Mouse (Mus musculus) heart, embryonic 10.5 days (tissue): ENCODE measurements around the gene Ccl9. TPM values are rescaled to one million over a fixed set of nuclear protein-coding genes. Genes with fewer than 3 reads are reported as not detected.

Source experiments
- DNase-seq: peaks from one replicate; pipeline ENCODE4 v3.0.0-alpha.2; 2017; ENCODE audit warnings: low spot score
- H3K27ac ChIP-seq: fragments of 300-500 bp; sonication (generic); 2 replicates; pipeline ENCODE4 v1.5.1; 2016; ENCODE audit warnings: mild to moderate bottlenecking
- H3K27me3 ChIP-seq: fragments of 300-500 bp; sonication (generic); 2 replicates; pipeline ENCODE4 v1.6.1; 2016; ENCODE audit warnings: mild to moderate bottlenecking; ENCODE audit not compliant: poor library complexity, insufficient read depth, severe bottlenecking
- H3K36me3 ChIP-seq: fragments of 300-500 bp; sonication (generic); 2 replicates; pipeline ENCODE4 v1.6.1; 2016; ENCODE audit warnings: mild to moderate bottlenecking, moderate library complexity
- H3K4me1 ChIP-seq: fragments of 300-500 bp; sonication (generic); 2 replicates; pipeline ENCODE4 v1.6.1; 2016; ENCODE audit warnings: mild to moderate bottlenecking
- H3K4me3 ChIP-seq: fragments of 300-500 bp; sonication (generic); 2 replicates; pipeline ENCODE4 v1.5.1; 2016; ENCODE audit warnings: mild to moderate bottlenecking, moderate library complexity
- H3K9me3 ChIP-seq: fragments of 300-500 bp; sonication (generic); 2 replicates; pipeline ENCODE4 v1.6.1; 2016; ENCODE audit warnings: mild to moderate bottlenecking, moderate library complexity
- WGBS: fragments of 180-500 bp; shearing (Covaris S2); methylation state at CpG from one replicate; pipeline ENCODE4 v1.1.7; 2016; 5-methylcytosine and 5-hydroxymethylcytosine counted together
- polyA plus RNA-seq: library from polyadenylated mRNA; unstranded; fragments of >200 nt; fragmentation: Nextera tagmentation; extraction: Ambion mirVana; gene quantifications from 2 replicates; pipeline ENCODE4 v1.2.1, GENCODE M21; 2016

The Ccl9 gene
- 0.41 and 0.97 TPM in 2 replicates for polyA plus RNA-seq

DNA sequence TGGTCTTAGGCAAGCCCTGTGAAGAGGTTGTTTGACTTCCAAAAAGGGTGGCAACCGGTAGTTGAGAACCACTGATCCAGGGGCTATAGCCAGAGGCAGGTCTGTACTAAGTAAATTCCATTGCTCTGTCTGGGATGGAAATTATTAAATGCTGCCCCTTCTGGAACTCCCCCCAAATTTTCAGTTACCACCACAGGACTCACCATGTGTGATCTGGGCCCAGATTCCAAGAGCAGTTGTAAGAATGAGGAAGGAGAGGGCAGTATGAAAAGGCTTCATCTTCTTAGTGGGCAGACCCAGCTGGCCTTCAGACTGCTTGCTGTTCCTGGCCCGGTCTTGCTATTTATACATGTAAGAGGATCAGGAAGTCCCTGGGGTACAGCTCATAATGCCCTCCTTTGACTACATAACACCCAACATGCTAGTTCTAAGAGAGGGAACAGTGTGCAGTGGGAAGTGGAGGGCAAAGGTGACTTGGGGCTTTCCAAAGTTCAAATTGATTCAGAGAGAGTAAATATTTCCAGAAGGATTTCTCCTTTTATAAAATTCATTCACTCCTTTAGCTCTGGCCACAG lies at the start of gene Ccl9:
Gene Ccl9, minus strand, starts transcription at position 451 of the 575 bp plus-strand sequence.
- no peaks in the 10 kb centered on the region for H3K36me3 ChIP-seq
- WGBS: 76% methylated on average over 2 of the region's 2 CpGs
- DNase-seq: peak; percentile 20
- no peak within 1 kb of the TSS for H3K27ac ChIP-seq
- H3K4me1 ChIP-seq: peaks cover 13% of the 10 kb centered on the region; the same call in 1 of the 2 replicates
- H3K9me3 ChIP-seq: no peaks in the 10 kb centered on the region
- H3K27me3 ChIP-seq: no peaks in the 10 kb centered on the region
- no peak within 1 kb of the TSS for H3K4me3 ChIP-seq

DNA sequence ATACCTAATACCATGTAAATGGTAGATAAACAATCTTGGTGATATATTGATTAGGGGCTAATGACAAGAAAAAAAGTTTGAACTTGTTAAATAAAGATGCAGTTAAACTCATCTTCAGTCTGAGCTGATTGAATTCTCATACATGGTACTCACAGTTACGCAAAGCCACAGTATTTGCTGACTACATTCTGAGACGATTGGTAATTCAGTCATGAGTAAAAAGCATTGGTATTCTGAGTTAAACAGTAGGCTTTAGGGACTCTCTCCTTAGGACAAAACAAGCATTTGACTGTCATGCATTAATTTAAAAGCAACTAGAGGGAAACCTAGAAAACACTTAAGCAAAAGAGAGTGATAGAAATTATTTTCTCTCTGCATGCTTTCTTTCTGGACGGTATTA lies 45.1 kb upstream of the Ccl9 start:
- no peaks in the 10 kb centered on the region for H3K9me3 ChIP-seq
- H3K36me3 ChIP-seq: no peaks in the 10 kb centered on the region
- WGBS: 84% methylated on average over 3 of the region's 3 CpGs
- H3K27ac ChIP-seq: no peak overlapping the region
- DNase-seq: no peak
- H3K4me1 ChIP-seq: no peaks in the 10 kb centered on the region
- no peaks in the 10 kb centered on the region for H3K27me3 ChIP-seq
- no peak overlapping the region for H3K4me3 ChIP-seq

DNA sequence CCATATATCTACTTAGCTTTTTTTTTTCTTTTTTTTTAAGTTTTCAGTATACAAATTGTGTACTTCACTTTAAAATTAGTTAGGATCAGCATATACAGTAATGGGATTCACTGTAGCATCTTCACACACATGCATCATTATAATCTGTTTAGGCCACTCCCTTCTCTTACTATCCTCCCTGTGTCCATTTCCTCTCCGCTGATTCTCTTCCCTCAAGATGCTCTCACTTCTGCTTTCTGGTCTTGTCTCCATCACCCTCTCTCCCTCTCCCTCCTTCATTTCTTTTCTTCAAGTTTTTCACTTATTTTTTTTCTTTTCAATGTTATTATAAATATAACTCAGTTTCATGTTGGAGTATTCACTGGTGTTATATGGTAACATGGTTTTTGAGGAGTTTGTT lies 40.6 kb upstream of the Ccl9 start:
- no peaks in the 10 kb centered on the region for H3K36me3 ChIP-seq
- H3K27me3 ChIP-seq: no peaks in the 10 kb centered on the region
- no peaks in the 10 kb centered on the region for H3K9me3 ChIP-seq
- no peak for DNase-seq
- H3K27ac ChIP-seq: no peak overlapping the region
- H3K4me3 ChIP-seq: no peak overlapping the region
- 95% methylated on average over 1 of the region's 1 CpGs for WGBS
- H3K4me1 ChIP-seq: no peaks in the 10 kb centered on the region

DNA sequence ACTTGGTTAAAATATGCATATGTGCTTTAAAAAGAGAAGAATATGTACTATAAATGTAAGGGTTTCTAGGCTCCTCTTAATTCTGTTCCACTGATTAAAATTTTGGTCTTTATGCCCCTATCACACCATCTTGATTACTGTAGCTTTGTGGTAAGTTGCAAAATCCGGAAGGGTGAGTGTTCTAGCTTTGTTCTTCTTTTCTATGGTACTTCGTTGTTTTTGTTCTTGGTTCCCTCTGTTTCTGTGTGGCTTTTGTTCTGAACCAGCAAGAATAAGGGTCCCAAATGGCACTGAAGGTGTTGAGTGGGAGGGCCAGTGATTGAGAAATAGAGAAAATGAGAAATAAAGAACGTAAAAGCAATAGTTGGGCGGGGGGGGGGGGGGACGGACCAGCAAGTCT lies 39.8 kb upstream of the Ccl9 start:
- H3K4me1 ChIP-seq: no peaks in the 10 kb centered on the region
- no peak overlapping the region for H3K27ac ChIP-seq
- 81% methylated on average over 5 of the region's 5 CpGs for WGBS

DNA sequence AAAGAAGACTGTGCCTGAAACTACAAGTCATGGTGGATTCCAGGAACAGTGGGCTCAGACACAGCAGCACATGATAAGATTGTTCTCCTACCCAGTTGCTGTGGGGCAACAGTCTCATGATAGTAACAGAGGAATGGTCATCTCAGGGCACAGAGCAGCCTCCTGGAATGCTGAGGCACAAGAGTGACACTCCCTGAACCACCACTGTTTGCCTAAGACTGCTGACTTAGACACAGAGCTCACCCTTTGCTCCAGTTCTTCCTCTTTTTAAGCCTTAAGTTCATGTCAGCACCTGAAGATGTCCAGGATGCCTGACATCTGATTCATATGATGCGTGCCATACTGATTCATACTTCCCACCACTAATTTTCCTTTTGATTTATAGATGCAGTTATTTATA lies 38.1 kb upstream of the Ccl9 start:
- 88% methylated on average over 1 of the region's 1 CpGs for WGBS
- no peaks in the 10 kb centered on the region for H3K36me3 ChIP-seq
- DNase-seq: no peak
- no peak overlapping the region for H3K4me3 ChIP-seq
- H3K27me3 ChIP-seq: no peaks in the 10 kb centered on the region
- no peaks in the 10 kb centered on the region for H3K9me3 ChIP-seq
- no peak overlapping the region for H3K27ac ChIP-seq
- no peaks in the 10 kb centered on the region for H3K4me1 ChIP-seq

More for the DNA sequence above, 39.8 kb upstream of the Ccl9 start:
- H3K27me3 ChIP-seq: no peaks in the 10 kb centered on the region
- no peak overlapping the region for H3K4me3 ChIP-seq
- no peaks in the 10 kb centered on the region for H3K9me3 ChIP-seq
- no peak for DNase-seq
- H3K36me3 ChIP-seq: no peaks in the 10 kb centered on the region

DNA sequence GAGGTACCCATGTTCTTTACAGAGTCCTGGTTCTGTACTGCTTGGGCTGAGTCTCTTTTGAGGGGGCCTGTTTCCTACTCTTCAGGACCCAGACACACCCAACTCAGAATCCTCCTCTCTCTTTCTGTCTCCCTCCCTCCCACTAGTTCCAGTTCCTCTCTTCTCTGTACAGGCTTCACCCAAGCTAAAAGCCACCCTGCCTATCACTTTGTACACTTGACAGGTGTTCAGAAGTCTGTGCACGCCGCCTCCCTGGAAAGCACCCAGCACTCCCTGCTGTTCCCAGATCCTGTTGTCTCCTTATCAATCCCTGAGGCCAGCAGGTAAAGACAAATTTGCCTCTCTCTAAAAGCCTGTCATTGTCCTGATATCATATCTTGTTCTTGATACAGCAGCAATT lies 32.5 kb upstream of the Ccl9 start:
- no peak overlapping the region for H3K27ac ChIP-seq
- H3K36me3 ChIP-seq: no peaks in the 10 kb centered on the region
- H3K4me1 ChIP-seq: no peaks in the 10 kb centered on the region
- no peaks in the 10 kb centered on the region for H3K27me3 ChIP-seq
- no peaks in the 10 kb centered on the region for H3K9me3 ChIP-seq
- H3K4me3 ChIP-seq: no peak overlapping the region
- DNase-seq: no peak
- WGBS: 62% methylated on average over 2 of the region's 2 CpGs

DNA sequence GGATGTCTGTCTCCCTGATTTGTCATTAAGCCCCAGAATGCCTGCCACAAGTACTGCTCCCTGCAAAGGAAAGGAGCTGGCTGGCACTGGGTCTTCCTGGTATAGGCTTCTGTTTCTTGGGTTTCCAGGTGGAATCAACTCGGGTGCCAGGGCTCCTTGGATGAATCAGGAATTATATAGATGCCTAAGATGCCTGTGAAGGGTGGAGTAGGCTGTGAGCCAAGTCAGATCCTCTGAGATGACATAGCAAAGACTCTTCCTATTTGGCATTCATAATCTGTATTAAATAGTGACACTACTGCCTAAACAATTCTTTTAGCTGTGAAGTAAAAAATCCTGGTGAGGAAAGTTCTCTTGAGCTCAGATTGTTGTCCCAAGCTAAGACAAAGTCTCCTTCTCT lies 28.0 kb upstream of the Ccl9 start:
- DNase-seq: no peak
- 48% methylated on average over 1 of the region's 1 CpGs for WGBS
- Histone ChIP-seq H3K27me3 (no peaks in the 10 kb centered on the region), H3K9me3 (no peaks in the 10 kb centered on the region), H3K36me3 (no peaks in the 10 kb centered on the region), H3K27ac (no peak overlapping the region), H3K4me1 (no peaks in the 10 kb centered on the region), H3K4me3 (no peak overlapping the region)

DNA sequence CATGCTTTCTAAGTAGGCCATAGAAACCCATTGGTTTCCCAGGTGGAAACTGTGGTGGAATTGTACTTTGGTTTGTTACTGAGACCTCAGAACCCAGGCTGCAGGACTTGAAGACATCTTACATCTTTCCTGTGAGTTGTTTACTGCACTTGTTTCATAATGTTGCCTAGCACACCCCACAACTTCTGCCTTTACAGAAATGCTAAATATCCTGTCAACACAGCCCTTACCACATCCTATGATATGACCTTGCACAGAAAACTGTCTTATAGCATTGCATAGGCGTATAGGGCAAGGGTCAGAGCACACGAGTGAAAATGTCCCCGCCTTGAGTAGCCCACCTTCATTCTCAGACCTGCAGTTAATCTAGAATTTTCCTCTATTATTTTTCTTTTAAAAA lies 27.1 kb upstream of the Ccl9 start:
- Histone ChIP-seq H3K27me3 (no peaks in the 10 kb centered on the region), H3K4me1 (no peaks in the 10 kb centered on the region), H3K36me3 (no peaks in the 10 kb centered on the region), H3K4me3 (no peak overlapping the region), H3K9me3 (no peaks in the 10 kb centered on the region), H3K27ac (no peak overlapping the region)
- 83% methylated on average over 3 of the region's 3 CpGs for WGBS
- peak; percentile 10 for DNase-seq

DNA sequence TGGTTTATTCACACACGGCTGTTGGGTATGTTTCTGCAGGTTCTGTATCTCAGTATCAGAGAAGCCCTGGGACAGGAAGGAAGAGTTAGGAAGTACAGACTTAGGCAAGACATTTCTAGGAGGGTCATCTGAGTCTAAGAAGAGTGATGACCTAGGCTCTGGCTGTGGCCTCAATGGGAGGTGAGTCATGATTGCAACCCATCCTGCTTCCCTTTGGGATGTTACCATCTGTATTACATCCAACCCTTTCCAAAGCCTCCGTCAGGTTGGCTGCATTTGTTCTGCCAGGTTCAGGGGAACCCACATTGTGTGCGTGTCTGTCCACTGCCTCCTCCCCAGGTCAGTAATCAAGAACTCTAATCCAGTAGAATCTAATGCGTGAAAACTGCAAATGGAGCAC lies 26.3 kb upstream of the Ccl9 start:
- DNase-seq: peak; percentile 66
- no peaks in the 10 kb centered on the region for H3K27me3 ChIP-seq
- no peaks in the 10 kb centered on the region for H3K4me1 ChIP-seq
- H3K27ac ChIP-seq: no peak overlapping the region
- H3K4me3 ChIP-seq: no peak overlapping the region
- no peaks in the 10 kb centered on the region for H3K9me3 ChIP-seq
- H3K36me3 ChIP-seq: no peaks in the 10 kb centered on the region
- WGBS: 78% methylated on average over 4 of the region's 4 CpGs

DNA sequence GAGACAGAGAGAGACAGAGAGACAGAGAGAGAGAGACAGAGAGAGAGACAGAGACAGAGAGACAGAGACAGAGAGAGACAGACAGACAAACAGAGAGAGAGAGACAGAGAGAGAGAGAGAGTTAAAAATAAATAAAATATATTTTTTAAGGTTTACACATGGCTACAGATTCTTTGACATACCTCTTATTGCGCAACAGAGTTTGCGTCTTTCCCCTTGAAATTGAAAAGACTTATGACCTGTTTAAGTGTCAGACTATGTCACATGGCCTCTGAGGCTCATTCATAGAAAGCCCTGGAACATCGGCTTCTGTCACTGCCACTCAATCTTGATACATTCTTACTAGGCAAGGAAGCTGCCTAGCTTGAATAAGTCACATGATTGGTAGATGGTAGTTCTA lies 25.0 kb upstream of the Ccl9 start:
- Histone ChIP-seq H3K27ac (no peak overlapping the region), H3K9me3 (no peaks in the 10 kb centered on the region), H3K4me3 (no peak overlapping the region), H3K36me3 (no peaks in the 10 kb centered on the region), H3K27me3 (no peaks in the 10 kb centered on the region), H3K4me1 (no peaks in the 10 kb centered on the region)
- WGBS: 85% methylated on average over 3 of the region's 3 CpGs
- DNase-seq: peak; percentile 7

DNA sequence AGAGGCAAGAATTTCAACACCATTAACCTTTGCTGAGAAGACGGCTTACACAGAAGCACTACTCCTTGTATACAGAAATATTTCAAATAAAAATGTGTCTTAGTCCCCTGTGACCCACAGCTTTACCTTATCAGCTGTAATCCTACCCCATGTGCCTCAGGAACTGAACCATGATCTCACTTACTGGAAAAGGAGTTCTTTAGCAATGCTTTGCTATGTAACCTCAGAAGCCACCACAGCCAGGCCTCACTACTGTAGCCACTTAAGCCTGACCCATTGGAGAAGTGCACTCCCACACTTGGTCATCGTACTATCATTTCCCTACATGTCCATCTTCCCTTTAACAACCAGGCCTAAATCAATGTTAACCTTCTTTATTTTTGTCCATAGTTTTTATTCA lies 22.1 kb upstream of the Ccl9 start:
- DNase-seq: peak; percentile 24
- Histone ChIP-seq H3K9me3 (no peaks in the 10 kb centered on the region), H3K36me3 (no peaks in the 10 kb centered on the region), H3K4me3 (no peak overlapping the region), H3K27me3 (no peaks in the 10 kb centered on the region), H3K27ac (no peak overlapping the region), H3K4me1 (no peaks in the 10 kb centered on the region)
- 79% methylated on average over 2 of the region's 2 CpGs for WGBS

DNA sequence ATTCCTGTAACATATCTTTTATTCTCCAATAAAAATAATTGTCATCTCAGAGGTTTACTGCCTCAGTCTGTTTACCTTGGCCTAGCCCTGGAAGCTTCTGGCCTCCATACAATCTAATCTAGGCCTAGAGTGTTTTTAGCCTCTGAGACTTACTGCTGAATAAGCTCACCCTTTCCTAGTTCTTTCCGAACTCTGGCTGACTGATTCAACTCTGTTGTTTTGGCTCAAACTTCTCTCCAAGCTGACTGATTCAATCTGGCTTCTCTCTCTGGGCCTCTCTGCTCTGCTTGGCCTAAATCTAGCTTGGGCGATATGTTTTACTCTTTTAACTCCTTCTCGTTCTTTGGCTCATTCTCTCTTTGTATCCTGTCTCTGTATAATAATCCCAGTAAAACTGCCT lies 20.6 kb upstream of the Ccl9 start:
- 84% methylated on average over 3 of the region's 3 CpGs for WGBS
- H3K27me3 ChIP-seq: no peaks in the 10 kb centered on the region
- no peak overlapping the region for H3K27ac ChIP-seq
- H3K36me3 ChIP-seq: no peaks in the 10 kb centered on the region
- H3K9me3 ChIP-seq: no peaks in the 10 kb centered on the region
- no peak for DNase-seq
- H3K4me3 ChIP-seq: no peak overlapping the region
- H3K4me1 ChIP-seq: no peaks in the 10 kb centered on the region

DNA sequence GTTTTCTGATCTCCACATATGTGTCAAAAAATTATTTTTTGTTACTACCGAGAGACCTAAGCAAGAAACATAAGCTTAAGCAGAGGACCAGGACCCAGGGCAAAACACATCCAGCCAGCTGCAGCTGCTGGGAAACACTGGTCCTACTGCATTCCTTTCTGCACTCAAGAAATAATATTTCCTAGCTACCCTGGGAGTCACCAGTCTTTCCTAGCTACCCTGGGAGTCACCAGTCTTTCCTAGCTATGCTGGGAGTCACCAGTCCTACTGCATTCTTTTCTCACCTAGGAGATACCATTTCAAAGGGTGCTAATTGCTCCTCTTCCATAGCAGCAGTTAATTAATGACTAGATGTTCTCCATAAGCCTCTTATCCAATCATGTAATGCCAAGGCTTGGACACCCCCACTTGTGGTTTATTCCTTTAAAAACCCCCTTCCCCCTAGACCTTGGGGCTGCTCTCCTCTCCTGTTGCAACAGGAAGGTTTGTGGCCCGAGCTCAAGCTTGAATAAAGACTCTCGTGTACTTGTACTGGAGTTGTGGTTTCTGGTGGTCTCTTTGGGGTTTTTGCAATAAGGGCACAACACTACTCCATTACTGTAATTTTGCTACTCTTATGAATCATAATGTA lies 19.9 kb upstream of the Ccl9 start:
- Histone ChIP-seq H3K4me3 (no peak overlapping the region), H3K27ac (no peak overlapping the region), H3K36me3 (no peaks in the 10 kb centered on the region), H3K4me1 (no peaks in the 10 kb centered on the region), H3K27me3 (no peaks in the 10 kb centered on the region), H3K9me3 (no peaks in the 10 kb centered on the region)
- 69% methylated on average over 3 of the region's 3 CpGs for WGBS
- no peak for DNase-seq

DNA sequence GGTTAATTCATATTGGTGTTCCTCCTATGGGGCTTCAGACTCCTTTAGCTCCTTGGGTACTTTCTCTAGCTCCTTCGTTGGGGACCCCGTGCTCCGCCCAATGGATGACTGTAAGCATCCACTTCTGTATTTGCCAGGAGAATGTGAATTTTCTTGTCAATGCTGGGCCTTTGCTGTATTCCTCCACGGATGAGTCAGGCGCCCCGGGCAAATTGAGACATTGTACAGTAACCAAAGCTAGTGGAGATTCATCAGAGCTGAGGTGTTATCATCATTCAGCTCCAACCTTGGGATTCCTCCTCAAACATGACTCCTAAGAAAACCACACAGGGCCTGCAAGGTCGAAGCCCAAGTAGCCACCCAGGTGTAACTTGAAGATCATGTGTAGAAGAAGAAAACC lies 19.4 kb upstream of the Ccl9 start:
- H3K4me1 ChIP-seq: no peaks in the 10 kb centered on the region
- H3K27me3 ChIP-seq: no peaks in the 10 kb centered on the region
- no peak overlapping the region for H3K4me3 ChIP-seq
- H3K27ac ChIP-seq: no peak overlapping the region
- no peaks in the 10 kb centered on the region for H3K36me3 ChIP-seq
- WGBS: 81% methylated on average over 7 of the region's 7 CpGs
- no peaks in the 10 kb centered on the region for H3K9me3 ChIP-seq
- DNase-seq: no peak
